Comparison of ENCODE assay signal across 9 mouse cellular contexts in genomic region chr12:4523208-4523607, GRCm38 (mm10). TPM values are rescaled to one million over a fixed set of nuclear protein-coding genes. Genes with fewer than 3 reads are reported as not detected.
DNase-seq lines count a peak whose midpoint lies in the region; ATAC-seq and TF ChIP-seq lines count a peak whose summit lies in the region.
"Had no signal": no experiment of that assay in that cellular context is flagged by ENCODE, and none has a peak within 500 bp of the region (broad histone marks: within the 10 kb centered on the region; RNA-seq: fewer than 3 reads in every experiment).

No protein-coding gene starts in this region.

- TF ChIP-seq CTCF in kidney, adult 2 months (conservative IDR thresholded peaks at IDR 0.05; ENCODE audit: insufficient read depth, insufficient read length, low read depth, low read length) = no peak
- TF ChIP-seq CTCF in kidney, postnatal 0 days (IDR thresholded peaks at IDR 0.05; ENCODE audit: low read depth) = no peak

- H3K9ac ChIP-seq in forebrain, embryonic 11.5 days (ENCODE audit: low read length) = peak overlapping the region; percentile 35
- H3K9ac ChIP-seq in heart, embryonic 11.5 days (ENCODE audit: low read depth, low read length) = peak overlapping the region; percentile 43; the same call in 1 of the 2 replicates
- H3K9ac ChIP-seq in kidney, postnatal 0 days (ENCODE audit: low read depth, low read length) = no peak overlapping the region
- peak overlapping the region; percentile 40; the same call in 1 of the 2 replicates for H3K9ac ChIP-seq in lung, embryonic 16.5 days (ENCODE audit: low read length)

- peak overlapping the region; percentile 30; the same call in 1 of the 2 replicates for H3K4me2 ChIP-seq in forebrain, embryonic 11.5 days (ENCODE audit: low read depth, low read length, severe bottlenecking)
- peak overlapping the region; percentile 52 for H3K4me2 ChIP-seq in heart, embryonic 11.5 days
- H3K4me2 ChIP-seq in kidney, postnatal 0 days (ENCODE audit: low read length) = peak overlapping the region; percentile 36; the same call in 1 of the 2 replicates
- peak overlapping the region; percentile 12 for H3K4me2 ChIP-seq in lung, embryonic 16.5 days (ENCODE audit: low read depth, low read length)

- no peak overlapping the region for H3K4me3 ChIP-seq in kidney, adult 2 months (ENCODE audit: insufficient read depth, low read depth, low read length)
- H3K4me3 ChIP-seq in forebrain, embryonic 11.5 days (ENCODE audit: low read depth, low read length) = 0 out of 2 replicates have a peak overlapping the region, but pooled peaks have one; percentile 8
- no peak overlapping the region for H3K4me3 ChIP-seq in heart, embryonic 11.5 days (ENCODE audit: low read depth, low read length)
- no peak overlapping the region for H3K4me3 ChIP-seq in kidney, postnatal 0 days (replicated peaks; ENCODE audit: low read depth, low read length)
- H3K4me3 ChIP-seq in lung, embryonic 16.5 days (ENCODE audit: low read length) = peak overlapping the region; percentile 13; the same call in 1 of the 2 replicates
- H3K4me3 ChIP-seq: megakaryocyte, embryonic 14.5 days had no signal

- no peaks in the 10 kb centered on the region for H3K27me3 ChIP-seq in kidney, adult 2 months (replicated peaks; ENCODE audit: control insufficient read depth, insufficient read depth, low read length)
- no peaks in the 10 kb centered on the region for H3K27me3 ChIP-seq in forebrain, embryonic 11.5 days (ENCODE audit: control insufficient read depth, insufficient read depth, low read length)
- no peaks in the 10 kb centered on the region for H3K27me3 ChIP-seq in heart, embryonic 11.5 days (ENCODE audit: control insufficient read depth, insufficient read depth, low read length)
- H3K27me3 ChIP-seq in kidney, postnatal 0 days (ENCODE audit: insufficient read depth, low read length) = no peaks in the 10 kb centered on the region
- H3K27me3 ChIP-seq in lung, embryonic 16.5 days (ENCODE audit: control insufficient read depth, insufficient read depth, low read depth, low read length) = no peaks in the 10 kb centered on the region
- H3K27me3 ChIP-seq: megakaryocyte, embryonic 14.5 days had no signal

- no peaks in the 10 kb centered on the region for H3K36me3 ChIP-seq in kidney, adult 2 months (ENCODE audit: control insufficient read depth, insufficient read depth, low read length)
- H3K36me3 ChIP-seq in forebrain, embryonic 11.5 days (ENCODE audit: control insufficient read depth, insufficient read depth, low read length) = no peaks in the 10 kb centered on the region
- no peaks in the 10 kb centered on the region for H3K36me3 ChIP-seq in heart, embryonic 11.5 days (ENCODE audit: control insufficient read depth, insufficient read depth, low read length)
- no peaks in the 10 kb centered on the region for H3K36me3 ChIP-seq in kidney, postnatal 0 days (ENCODE audit: insufficient read depth, low read length)
- no peaks in the 10 kb centered on the region for H3K36me3 ChIP-seq in lung, embryonic 16.5 days (ENCODE audit: control insufficient read depth, insufficient read depth, low read length)

- no peaks in the 10 kb centered on the region for H3K9me3 ChIP-seq in forebrain, embryonic 11.5 days (ENCODE audit: control insufficient read depth, low read length)
- no peaks in the 10 kb centered on the region for H3K9me3 ChIP-seq in heart, embryonic 11.5 days (replicated peaks; ENCODE audit: control insufficient read depth, low read length)
- no peaks in the 10 kb centered on the region for H3K9me3 ChIP-seq in kidney, postnatal 0 days (replicated peaks; ENCODE audit: low read length)
- no peaks in the 10 kb centered on the region for H3K9me3 ChIP-seq in lung, embryonic 16.5 days (ENCODE audit: control insufficient read depth, low read length)
- H3K9me3 ChIP-seq: megakaryocyte, embryonic 14.5 days had no signal

- no peak for TF ChIP-seq POLR2A in kidney, adult 2 months (IDR thresholded peaks at IDR 0.05; ENCODE audit: low read depth, low read length)

- H3K4me1 ChIP-seq in kidney, adult 2 months (ENCODE audit: control insufficient read depth, insufficient read depth, low read length) = no peaks in the 10 kb centered on the region
- peaks cover 14% of the 10 kb centered on the region for H3K4me1 ChIP-seq in forebrain, embryonic 11.5 days (replicated peaks; ENCODE audit: control insufficient read depth, insufficient read depth, low read length)
- peaks cover 8% of the 10 kb centered on the region; the same call in 1 of the 2 replicates for H3K4me1 ChIP-seq in heart, embryonic 11.5 days (ENCODE audit: control insufficient read depth, insufficient read depth, low read length)
- no peaks in the 10 kb centered on the region for H3K4me1 ChIP-seq in kidney, postnatal 0 days (replicated peaks; ENCODE audit: insufficient read depth, low read length)
- peaks cover 13% of the 10 kb centered on the region for H3K4me1 ChIP-seq in lung, embryonic 16.5 days (replicated peaks; ENCODE audit: control insufficient read depth, insufficient read depth, low read length)

- H3K27ac ChIP-seq in kidney, adult 2 months (ENCODE audit: insufficient read depth, low read depth, low read length) = no peak overlapping the region
- H3K27ac ChIP-seq in forebrain, embryonic 11.5 days (ENCODE audit: low read depth, low read length) = peak overlapping the region; percentile 78
- H3K27ac ChIP-seq in heart, embryonic 11.5 days (ENCODE audit: low read depth, low read length) = no peak overlapping the region
- H3K27ac ChIP-seq in kidney, postnatal 0 days = peak overlapping the region; percentile 32
- peak overlapping the region; percentile 33 for H3K27ac ChIP-seq in lung, embryonic 16.5 days (ENCODE audit: low read length)

- peak; percentile 90 for ATAC-seq in forebrain, embryonic 11.5 days (replicated peaks; ENCODE audit: low FRiP score)
- no peak for ATAC-seq in heart, embryonic 11.5 days (replicated peaks; ENCODE audit: insufficient number of reproducible peaks, low FRiP score, low TSS enrichment)
- ATAC-seq in kidney, postnatal 0 days (replicated peaks; ENCODE audit: low FRiP score, low read depth) = no peak
- peak; percentile 87 for ATAC-seq in lung, embryonic 16.5 days (ENCODE audit: low read depth)
- no peak for ATAC-seq in megakaryocyte progenitor cell, adult 5-6 weeks (replicated peaks; ENCODE audit: poor library complexity)

- WGBS in kidney, adult 2 months = 30% methylated on average over 10 of the region's 10 CpGs
- 2% methylated on average over 10 of the region's 10 CpGs for WGBS in forebrain, embryonic 11.5 days
- whole genome bisulfite sequencing in heart, embryonic 11.5 days (ENCODE audit: insufficient replicate concordance) = 6% methylated on average over 10 of the region's 10 CpGs
- 6% methylated on average over 10 of the region's 10 CpGs for WGBS in kidney, postnatal 0 days
- 4% methylated on average over 10 of the region's 10 CpGs for WGBS in lung, embryonic 16.5 days

- DNase-seq in kidney, adult 2 months = peak; percentile 21
- DNase-seq in kidney, adult 8-10 months = no peak
- peak; percentile 76 for DNase-seq in forebrain, embryonic 11.5 days (ENCODE audit: low spot score)
- DNase-seq in kidney, postnatal 0 days (ENCODE audit: low spot score) = peak; percentile 92
- peak; percentile 38 to 40 for DNase-seq in right cerebral cortex, adult 2 months (ENCODE audit: low spot score in 2 of 2)

RNA-seq across cellular contexts. Expression of gene Ncoa1, which starts 46.2 kb away (rescaled TPM):
- 20.1 and 27.6 TPM in 2 replicates for polyA plus RNA-seq in kidney, adult 2 months (2012; rRNA removed)
- 9.0 and 9.2 TPM in 2 replicates for polyA plus RNA-seq in forebrain, embryonic 11.5 days (2014; fragmentation: Nextera tagmentation; extraction: Ambion mirVana)
- 9.9 and 10.4 TPM in 2 replicates for polyA plus RNA-seq in heart, embryonic 11.5 days (2014; fragmentation: Nextera tagmentation; extraction: Ambion mirVana)
- 8.2 and 8.7 TPM in 2 replicates for polyA plus RNA-seq in kidney, postnatal 0 days (2015; fragmentation: Nextera tagmentation; extraction: Ambion mirVana)
- 7.1 and 8.7 TPM in 2 replicates for polyA plus RNA-seq in lung, embryonic 16.5 days (2015; fragmentation: Nextera tagmentation; extraction: Ambion mirVana)
- total RNA-seq in megakaryocyte progenitor cell, adult 5-6 weeks (2015) = 27.6 and 28.0 TPM in 2 replicates
- total RNA-seq in megakaryocyte progenitor cell, adult 5-6 weeks (2017) = 6.7 and 11.0 TPM in 2 replicates

Comparison
In these comparisons a context has a peak if more than half of its experiments do, and no peak if none do; other contexts are left out.
1. DNase-seq: peak in kidney, adult 2 months (single experiment), forebrain, embryonic 11.5 days (single experiment), kidney, postnatal 0 days (single experiment) and right cerebral cortex, adult 2 months (2 of 2); none in kidney, adult 8-10 months (0 of 2).
2. H3K27ac ChIP-seq: peak in forebrain, embryonic 11.5 days (single experiment), kidney, postnatal 0 days (single experiment) and lung, embryonic 16.5 days (single experiment); none in kidney, adult 2 months (single experiment) and heart, embryonic 11.5 days (single experiment).
3. H3K4me3 ChIP-seq: peak in forebrain, embryonic 11.5 days (single experiment) and lung, embryonic 16.5 days (single experiment); none in kidney, adult 2 months (single experiment), heart, embryonic 11.5 days (single experiment) and kidney, postnatal 0 days (single experiment).
4. ATAC-seq: peak in forebrain, embryonic 11.5 days (single experiment) and lung, embryonic 16.5 days (single experiment); none in heart, embryonic 11.5 days (single experiment), kidney, postnatal 0 days (single experiment) and megakaryocyte progenitor cell, adult 5-6 weeks (single experiment).
5. Peak in every context shown above with its lines, with median percentiles within 50 percentile points of each other: H3K4me2 ChIP-seq.